In the genomic region with DNA sequence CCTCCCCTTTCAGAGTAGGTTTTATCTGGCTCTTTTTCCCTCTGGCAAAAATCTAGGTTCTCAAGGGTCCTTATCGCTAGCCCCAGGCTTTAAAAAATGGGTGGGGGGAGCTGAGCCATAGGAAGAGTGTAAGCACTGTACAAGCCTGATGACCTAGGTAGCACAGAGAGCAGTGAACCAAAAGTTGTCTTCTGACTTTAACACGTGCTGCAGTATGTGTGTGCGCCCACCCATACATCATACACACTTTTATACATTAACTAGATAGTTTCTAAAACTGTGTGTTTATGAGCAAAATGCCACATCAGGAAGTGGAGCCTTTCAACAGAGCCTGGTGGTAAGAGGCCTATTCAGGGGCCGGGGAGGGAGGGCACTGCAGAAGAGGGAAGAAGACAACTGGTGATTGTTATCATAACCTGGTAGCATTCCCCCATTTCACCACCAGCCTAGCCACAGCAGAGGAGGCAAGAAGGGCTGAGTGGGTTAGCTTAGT, we compare ENCODE assay signal across 14 mouse cellular contexts. TPM values are rescaled to one million over a fixed set of nuclear protein-coding genes. Genes with fewer than 3 reads are reported as not detected.
DNase-seq lines count a peak whose midpoint lies in the region; ATAC-seq and TF ChIP-seq lines count a peak whose summit lies in the region.
"Had no signal": no experiment of that assay in that cellular context is flagged by ENCODE, and none has a peak within 500 bp of the region (broad histone marks: within the 10 kb centered on the region; RNA-seq: fewer than 3 reads in every experiment).

No protein-coding gene starts in this region.

- peak overlapping the region; percentile 22; the same call in 1 of the 2 replicates for H3K27ac ChIP-seq in kidney, postnatal 0 days
- H3K27ac ChIP-seq in kidney, adult 2 months (ENCODE audit: insufficient read depth, low read depth, low read length) = no peak overlapping the region
- H3K27ac ChIP-seq in liver, embryonic 16.5 days (ENCODE audit: low read length) = peak overlapping the region; percentile 54
- H3K27ac ChIP-seq in hindbrain, embryonic 12.5 days = no peak overlapping the region
- no peak overlapping the region for H3K27ac ChIP-seq in cerebellum, adult 2 months (ENCODE audit: insufficient read depth, low read length)
- H3K27ac ChIP-seq: embryonic facial prominence, embryonic 10.5 days; heart, embryonic 15.5 days; limb, embryonic 15.5 days had no signal

- H3K4me3 ChIP-seq in kidney, postnatal 0 days (replicated peaks; ENCODE audit: low read depth, low read length) = no peak overlapping the region
- no peak overlapping the region for H3K4me3 ChIP-seq in kidney, adult 2 months (ENCODE audit: insufficient read depth, low read depth, low read length)
- no peak overlapping the region for H3K4me3 ChIP-seq in liver, embryonic 16.5 days (ENCODE audit: low read depth, low read length)
- no peak overlapping the region for H3K4me3 ChIP-seq in hindbrain, embryonic 12.5 days
- no peak overlapping the region for H3K4me3 ChIP-seq in cerebellum, adult 2 months (replicated peaks; ENCODE audit: insufficient read depth, low read depth, low read length)
- H3K4me3 ChIP-seq: embryonic facial prominence, embryonic 10.5 days; heart, embryonic 15.5 days; limb, embryonic 15.5 days had no signal

- no peak overlapping the region for H3K9ac ChIP-seq in kidney, postnatal 0 days (ENCODE audit: low read depth, low read length)
- H3K9ac ChIP-seq in liver, embryonic 16.5 days (ENCODE audit: low read depth, low read length) = no peak overlapping the region
- no peak overlapping the region for H3K9ac ChIP-seq in hindbrain, embryonic 12.5 days
- H3K9ac ChIP-seq: heart, embryonic 15.5 days; limb, embryonic 15.5 days had no signal

- 65% methylated on average over 4 of the region's 4 CpGs for WGBS in kidney, postnatal 0 days
- WGBS in kidney, adult 2 months = 63% methylated on average over 4 of the region's 4 CpGs
- 13% methylated on average over 4 of the region's 4 CpGs for WGBS in liver, embryonic 16.5 days (ENCODE audit: insufficient replicate concordance)
- 82% methylated on average over 4 of the region's 4 CpGs for WGBS in hindbrain, embryonic 12.5 days
- WGBS in cerebellum, adult 2 months = 88% methylated on average over 4 of the region's 4 CpGs

- no peak for ATAC-seq in kidney, postnatal 0 days (replicated peaks; ENCODE audit: low FRiP score, low read depth)
- ATAC-seq in granulocyte monocyte progenitor cell, adult 5-6 weeks (replicated peaks; ENCODE audit: poor library complexity, severe bottlenecking) = peak; percentile 74
- peak; percentile 32 for ATAC-seq in liver, embryonic 16.5 days (ENCODE audit: low read depth)
- no peak for ATAC-seq in hindbrain, embryonic 12.5 days (ENCODE audit: low FRiP score)

- no peaks in the 10 kb centered on the region for H3K9me3 ChIP-seq in kidney, postnatal 0 days (replicated peaks; ENCODE audit: low read length)
- H3K9me3 ChIP-seq in liver, embryonic 16.5 days (replicated peaks; ENCODE audit: control insufficient read depth, low read length) = no peaks in the 10 kb centered on the region
- H3K9me3 ChIP-seq in hindbrain, embryonic 12.5 days (replicated peaks) = no peaks in the 10 kb centered on the region
- H3K9me3 ChIP-seq: embryonic facial prominence, embryonic 10.5 days; heart, embryonic 15.5 days; limb, embryonic 15.5 days had no signal

- no peak overlapping the region for H3K4me2 ChIP-seq in kidney, postnatal 0 days (ENCODE audit: low read length)
- no peak overlapping the region for H3K4me2 ChIP-seq in liver, embryonic 16.5 days (ENCODE audit: low read depth, low read length)
- H3K4me2 ChIP-seq in hindbrain, embryonic 12.5 days (replicated peaks) = no peak overlapping the region
- H3K4me2 ChIP-seq: heart, embryonic 15.5 days; limb, embryonic 15.5 days had no signal

- H3K4me1 ChIP-seq in kidney, postnatal 0 days (replicated peaks; ENCODE audit: insufficient read depth, low read length) = no peaks in the 10 kb centered on the region
- no peaks in the 10 kb centered on the region for H3K4me1 ChIP-seq in kidney, adult 2 months (ENCODE audit: control insufficient read depth, insufficient read depth, low read length)
- peaks cover 26% of the 10 kb centered on the region for H3K4me1 ChIP-seq in liver, embryonic 16.5 days (ENCODE audit: control insufficient read depth, low read depth, low read length)
- H3K4me1 ChIP-seq in hindbrain, embryonic 12.5 days = no peaks in the 10 kb centered on the region
- H3K4me1 ChIP-seq in cerebellum, adult 2 months (ENCODE audit: control insufficient read depth, insufficient read depth, low read length) = peaks cover 5% of the 10 kb centered on the region
- H3K4me1 ChIP-seq: limb, embryonic 15.5 days had no signal

- DNase-seq in kidney, postnatal 0 days (ENCODE audit: low spot score) = no peak
- DNase-seq in kidney, adult 2 months = no peak
- DNase-seq in thymus, postnatal 36 days = peak; percentile 17 to 48
- no peak for DNase-seq in layer of hippocampus, adult 8-10 months (ENCODE audit: low spot score in 2 of 2)
- DNase-seq in cerebellum, adult 2 months = no peak
- DNase-seq: adrenal gland, postnatal 14 days; cerebellum, adult 8-10 months; layer of hippocampus, postnatal 36 days had no signal

- H3K36me3 ChIP-seq in kidney, postnatal 0 days (ENCODE audit: insufficient read depth, low read length) = 0 out of 2 replicates have a peak, but pooled peaks cover 4% of the 10 kb centered on the region
- no peaks in the 10 kb centered on the region for H3K36me3 ChIP-seq in kidney, adult 2 months (ENCODE audit: control insufficient read depth, insufficient read depth, low read length)
- no peaks in the 10 kb centered on the region for H3K36me3 ChIP-seq in liver, embryonic 16.5 days (ENCODE audit: control insufficient read depth, insufficient read depth)
- H3K36me3 ChIP-seq in hindbrain, embryonic 12.5 days = peaks cover 5% of the 10 kb centered on the region; the same call in 1 of the 2 replicates
- H3K36me3 ChIP-seq: heart, embryonic 15.5 days had no signal

- no peak for TF ChIP-seq CTCF in kidney, postnatal 0 days (IDR thresholded peaks at IDR 0.05; ENCODE audit: low read depth)
- no peak for TF ChIP-seq CTCF in kidney, adult 2 months (conservative IDR thresholded peaks at IDR 0.05; ENCODE audit: insufficient read depth, insufficient read length, low read depth, low read length)
- no peak for TF ChIP-seq CTCF in cerebellum, adult 2 months (IDR thresholded peaks at IDR 0.05; ENCODE audit: borderline replicate concordance, insufficient read depth, low read depth, low read length)

- TF ChIP-seq POLR2A in kidney, adult 2 months (IDR thresholded peaks at IDR 0.05; ENCODE audit: low read depth, low read length) = no peak
- TF ChIP-seq POLR2A in cerebellum, adult 2 months (IDR thresholded peaks at IDR 0.05; ENCODE audit: borderline replicate concordance, insufficient read depth, low read length) = no peak

- H3K27me3 ChIP-seq in kidney, postnatal 0 days (ENCODE audit: insufficient read depth, low read length) = no peaks in the 10 kb centered on the region
- H3K27me3 ChIP-seq in kidney, adult 2 months (replicated peaks; ENCODE audit: control insufficient read depth, insufficient read depth, low read length) = no peaks in the 10 kb centered on the region
- H3K27me3 ChIP-seq in liver, embryonic 16.5 days (ENCODE audit: control insufficient read depth, insufficient read depth, low read depth, low read length) = no peaks in the 10 kb centered on the region
- H3K27me3 ChIP-seq in hindbrain, embryonic 12.5 days = no peaks in the 10 kb centered on the region
- no peaks in the 10 kb centered on the region for H3K27me3 ChIP-seq in cerebellum, adult 2 months (ENCODE audit: control insufficient read depth, insufficient read depth, low read length)
- H3K27me3 ChIP-seq: heart, embryonic 15.5 days; limb, embryonic 15.5 days had no signal

RNA-seq across cellular contexts. Expression of a gene that starts 27.6 kb away (rescaled TPM):
- polyA plus RNA-seq in kidney, postnatal 0 days (2015; fragmentation: Nextera tagmentation; extraction: Ambion mirVana) = 3.5 and 3.8 TPM in 2 replicates
- polyA plus RNA-seq in kidney, adult 2 months (2012; rRNA removed) = 5.1 and 6.2 TPM in 2 replicates
- total RNA-seq in granulocyte monocyte progenitor cell, adult 5-6 weeks (2014; fragmentation: Nextera tagmentation) = 23.7 and 32.0 TPM in 2 replicates
- 8.6 and 20.6 TPM in 2 replicates for total RNA-seq in granulocyte monocyte progenitor cell, adult 5-6 weeks (2017)
- 1.8 and 2.0 TPM in 2 replicates for polyA plus RNA-seq in liver, embryonic 16.5 days (2015; fragmentation: Nextera tagmentation; extraction: Ambion mirVana)
- total RNA-seq in layer of hippocampus, adult 8-10 months (2022) = 10 to 100 TPM; 12.1 to 15.1 (median 12.9) TPM
- polyA plus RNA-seq in hindbrain, embryonic 12.5 days (2016; fragmentation: Nextera tagmentation; extraction: Ambion mirVana) = 10.0 and 12.0 TPM in 2 replicates
- polyA plus RNA-seq in cerebellum, adult 2 months (2012; rRNA removed) = 9.9 and 11.0 TPM in 2 replicates

RNA-seq across cellular contexts. Expression of a gene that starts 32.3 kb away (rescaled TPM):
- polyA plus RNA-seq in kidney, postnatal 0 days (2015; fragmentation: Nextera tagmentation; extraction: Ambion mirVana) = 3.1 and 3.4 TPM in 2 replicates
- 4.9 and 5.6 TPM in 2 replicates for polyA plus RNA-seq in kidney, adult 2 months (2012; rRNA removed)
- total RNA-seq in granulocyte monocyte progenitor cell, adult 5-6 weeks (2014; fragmentation: Nextera tagmentation) = 3.5 and 3.7 TPM in 2 replicates
- 0.15 and 0.60 TPM in 2 replicates for total RNA-seq in granulocyte monocyte progenitor cell, adult 5-6 weeks (2017)
- 0.95 and 1.1 TPM in 2 replicates for polyA plus RNA-seq in liver, embryonic 16.5 days (2015; fragmentation: Nextera tagmentation; extraction: Ambion mirVana)
- 10 to 100 TPM; 57.9 to 79.2 (median 69.1) TPM for total RNA-seq in layer of hippocampus, adult 8-10 months (2022)
- 29.0 and 30.1 TPM in 2 replicates for polyA plus RNA-seq in hindbrain, embryonic 12.5 days (2016; fragmentation: Nextera tagmentation; extraction: Ambion mirVana)
- polyA plus RNA-seq in cerebellum, adult 2 months (2012; rRNA removed) = 48.7 and 52.4 TPM in 2 replicates

Comparison
In these comparisons a context has a peak if more than half of its experiments do, and no peak if none do; other contexts are left out.
1. H3K27ac ChIP-seq: peak in kidney, postnatal 0 days (single experiment) and liver, embryonic 16.5 days (single experiment); none in kidney, adult 2 months (single experiment), hindbrain, embryonic 12.5 days (single experiment) and cerebellum, adult 2 months (single experiment).
2. ATAC-seq: peak in granulocyte monocyte progenitor cell, adult 5-6 weeks (single experiment) and liver, embryonic 16.5 days (single experiment); none in kidney, postnatal 0 days (single experiment) and hindbrain, embryonic 12.5 days (single experiment).
3. DNase-seq: peak in thymus, postnatal 36 days (2 of 2); none in kidney, postnatal 0 days (single experiment), kidney, adult 2 months (single experiment), layer of hippocampus, adult 8-10 months (0 of 2) and cerebellum, adult 2 months (0 of 2).